Mouse (Mus musculus): ENCODE measurements around the gene Zkscan1.

DNA sequence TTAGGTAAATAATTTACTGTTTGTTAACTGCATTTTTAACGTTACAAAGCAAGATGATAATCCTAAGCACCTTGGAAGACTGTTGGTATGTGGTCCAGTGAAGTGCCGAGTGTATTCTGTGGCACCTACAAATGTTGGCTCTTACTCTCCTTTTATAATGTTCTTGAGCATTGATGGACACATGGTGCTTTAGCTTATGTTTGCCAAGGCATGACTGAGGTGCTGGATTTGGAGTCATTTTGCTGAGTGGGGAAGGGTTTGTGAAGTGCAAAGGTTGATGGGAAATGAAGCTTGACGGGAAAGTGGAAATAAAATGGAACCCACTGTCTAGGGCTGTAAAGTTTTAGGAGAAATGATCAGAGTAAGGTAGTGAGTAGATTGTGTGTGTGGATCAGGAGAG lies 3.5 kb downstream of the Zkscan1 start:
- no peak for TF ChIP-seq POLR2A (IDR thresholded peaks at IDR 0.05; ENCODE audit: insufficient read depth, low read depth, low read length)
- TF ChIP-seq CTCF (IDR thresholded peaks at IDR 0.05; ENCODE audit: insufficient read depth, low read depth, low read length) = no peak

Data from olfactory bulb, adult 2 months (tissue).